Mouse (Mus musculus): ENCODE measurements around the gene Macrod1.

- no peak for TF ChIP-seq CTCF (IDR thresholded peaks at IDR 0.05; ENCODE audit: control insufficient read depth, insufficient read depth, low read length)
- no peak; the same call in 1 of the 2 replicates for TF ChIP-seq POLR2A (IDR thresholded peaks at IDR 0.05; ENCODE audit: borderline replicate concordance, control insufficient read depth, low read depth, low read length)
Observed at GRCm38 (mm10) chr19:7017541-7018457, 38.8 kb upstream of the Macrod1 start.
